Mouse (Mus musculus) c-Kit-positive CD71-negative TER-119-negative erythroid progenitor cells, embryonic 14.5 days (primary cell): ENCODE measurements around the gene Ehhadh.
"Not testable (repeated sequence)": the region's sequence is repeated elsewhere in the genome, so short reads cannot be mapped to it uniquely, and the experiment has no call there.

Source experiments
- DNase-seq: peaks from one replicate; pipeline ENCODE4 v3.0.0-alpha.2; 2013; ENCODE audit warnings: low read depth

Ehhadh gene

DNA sequence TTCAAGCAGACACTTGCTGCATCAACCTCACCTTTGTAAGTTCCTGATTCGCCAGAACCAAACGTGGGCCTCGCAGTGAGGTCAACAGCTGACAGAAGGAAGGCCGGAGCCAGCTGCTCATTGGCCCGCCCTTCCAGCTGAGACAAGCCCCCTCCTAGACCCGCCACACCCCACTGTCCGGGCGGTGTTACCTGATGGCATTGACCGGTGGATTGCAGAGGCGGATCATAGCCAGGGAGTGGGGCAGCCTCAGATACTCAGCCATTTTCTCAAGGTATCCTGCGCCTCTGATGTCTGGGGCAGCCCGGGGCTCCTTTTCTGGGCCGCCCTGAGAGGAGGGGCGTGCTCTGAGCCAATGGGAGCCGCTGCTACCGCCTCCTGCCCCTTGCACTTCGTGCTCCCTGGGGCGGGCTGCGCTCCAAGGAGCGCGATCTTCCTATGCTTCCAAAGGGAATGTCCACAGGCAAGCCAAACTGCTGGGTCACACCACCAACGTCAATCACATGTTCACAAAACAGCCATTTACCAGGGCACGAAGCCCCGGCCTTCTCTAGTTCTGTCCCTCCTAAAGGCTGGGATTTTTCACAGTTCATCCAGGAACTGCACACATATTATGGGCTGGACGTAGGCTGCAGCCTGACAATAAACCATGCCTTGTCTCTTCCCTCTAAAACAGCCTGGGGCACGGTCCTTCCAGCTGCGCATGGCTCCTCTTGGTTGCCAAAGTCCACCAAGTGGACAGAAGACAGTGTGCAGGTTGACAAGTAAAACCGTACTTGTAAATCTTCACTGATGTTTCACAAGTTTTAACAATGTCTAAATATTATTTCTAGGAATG is at the start of gene Ehhadh:
Gene Ehhadh (minus strand): TSS at position 292 of the 838 bp plus-strand sequence.
- DNase-seq: no peak

DNA sequence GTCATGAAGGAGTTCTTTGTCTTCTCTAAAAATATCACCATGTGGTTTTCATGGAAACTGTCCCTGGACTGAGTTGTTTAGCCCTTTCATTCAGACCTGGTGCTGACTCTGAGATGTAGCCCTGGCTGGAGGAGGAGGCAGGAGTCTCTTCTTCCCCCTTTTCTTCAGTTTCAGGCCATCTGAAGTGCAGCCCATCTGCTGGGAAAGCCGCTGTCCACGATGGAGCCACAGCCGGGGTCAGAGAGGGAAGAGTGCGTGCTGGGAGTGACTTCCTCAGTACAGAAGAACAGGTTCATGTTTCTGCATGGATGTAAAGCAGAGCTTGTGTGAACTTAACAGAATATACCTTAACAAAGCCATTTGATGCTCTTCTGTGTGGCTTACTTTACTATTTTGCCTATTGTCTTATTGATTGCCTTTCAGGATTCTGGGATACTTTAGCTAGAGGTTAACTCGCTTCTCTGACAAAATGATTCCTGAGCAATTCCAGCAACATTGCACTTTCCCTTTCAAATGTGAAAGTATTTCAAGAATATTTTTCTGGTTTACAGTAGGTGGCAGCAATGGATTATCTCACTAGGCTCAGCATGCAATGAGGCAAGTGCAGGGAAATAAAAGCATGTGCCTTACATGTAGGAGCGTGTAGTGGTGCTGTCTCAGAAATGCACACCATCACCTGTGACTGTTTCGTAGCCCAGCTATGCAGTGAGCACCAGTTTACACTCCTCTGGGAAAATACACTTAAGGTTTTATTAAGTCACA is 48.9 kb upstream of the Ehhadh start:
- DNase-seq: no peak

DNA sequence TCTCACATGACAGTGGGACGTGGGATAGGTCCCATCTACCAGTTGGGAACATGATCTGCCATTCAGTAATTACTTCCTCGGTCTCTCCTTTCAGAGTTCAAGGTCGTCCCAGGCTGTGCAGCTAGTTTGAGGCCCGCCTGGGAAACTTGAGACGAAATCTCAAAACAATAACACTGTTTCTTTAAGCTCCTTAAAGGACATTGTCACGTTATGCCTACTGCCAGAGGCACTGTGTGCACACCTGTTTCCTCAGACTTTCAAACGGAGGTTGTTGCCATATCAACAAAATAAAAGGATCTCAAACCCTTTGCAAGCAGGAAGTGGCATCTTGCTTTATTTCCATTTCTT is 48.0 kb upstream of the Ehhadh start:
- DNase-seq: no peak

DNA sequence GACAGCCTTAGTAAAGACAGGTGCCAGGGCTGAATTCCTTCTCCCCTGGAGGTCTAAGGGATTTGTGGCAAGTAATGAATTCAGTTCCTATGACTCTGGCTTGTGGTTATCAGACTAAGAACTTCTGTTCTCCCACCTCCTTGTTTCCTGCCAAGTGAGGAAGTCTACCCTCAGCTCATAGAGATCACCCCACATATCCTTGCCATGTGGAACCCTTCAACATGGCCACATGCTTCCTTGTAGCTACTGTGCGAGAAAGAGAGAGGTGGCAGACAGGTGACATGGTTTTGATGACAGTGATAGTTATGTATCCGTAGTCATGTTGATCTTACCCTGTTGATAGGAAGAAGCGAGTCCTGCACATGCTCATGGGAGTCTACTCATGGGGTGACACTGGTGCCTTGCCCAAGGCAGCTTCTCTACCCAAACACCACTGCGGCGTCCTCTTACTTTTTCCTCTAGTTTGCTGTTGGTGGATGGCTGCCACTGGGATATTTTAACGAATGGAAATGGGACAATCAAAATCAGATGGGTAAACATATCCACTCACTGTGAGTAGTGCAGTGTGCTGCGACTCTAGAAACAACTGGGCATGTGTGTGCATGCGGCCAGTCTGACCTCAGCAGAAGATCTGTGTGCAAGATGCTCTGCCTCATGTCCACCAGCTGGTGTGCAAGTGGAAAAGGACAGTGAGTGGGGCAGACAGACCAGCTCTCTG is 47.4 kb upstream of the Ehhadh start:
- no peak for DNase-seq

DNA sequence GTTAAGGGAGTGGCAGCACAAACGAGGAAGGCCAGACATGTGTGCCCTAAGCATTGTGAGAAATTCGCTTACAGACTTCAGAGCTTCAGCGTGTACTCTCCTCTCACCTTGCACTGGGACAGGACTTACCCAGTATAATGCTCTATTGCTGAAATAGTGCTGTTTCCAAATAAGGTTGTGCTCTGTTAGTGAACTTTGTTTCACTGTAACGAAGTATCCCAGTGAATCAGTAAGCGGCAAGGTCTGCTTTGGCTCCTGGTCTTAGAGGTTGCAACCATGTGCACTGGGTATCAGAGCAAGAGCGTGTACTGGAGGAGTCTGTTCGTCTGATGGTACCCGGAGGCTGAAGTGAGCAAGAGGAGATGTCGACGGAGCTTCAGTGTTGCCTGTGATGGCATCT is 46.4 kb upstream of the Ehhadh start:
- DNase-seq: no peak

DNA sequence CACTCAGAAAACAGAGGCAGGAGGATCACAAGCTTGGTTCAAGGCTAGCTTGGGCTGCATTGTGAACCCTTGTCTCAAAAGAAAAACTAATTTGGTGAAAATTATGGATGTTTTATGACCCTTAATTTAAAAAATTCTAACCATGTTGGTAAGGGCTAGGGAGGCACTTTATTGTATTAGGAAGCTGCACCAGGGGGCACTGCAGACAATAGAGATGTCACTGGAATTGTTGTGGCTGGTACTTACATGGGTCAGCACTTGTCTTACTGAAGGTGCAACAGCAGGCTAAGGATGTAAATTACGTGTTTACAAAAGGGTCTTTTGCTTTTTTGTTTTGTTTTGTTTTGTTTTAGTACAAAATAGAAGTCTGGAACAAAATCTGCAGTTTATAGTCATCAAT is 45.9 kb upstream of the Ehhadh start:
- DNase-seq: no peak

DNA sequence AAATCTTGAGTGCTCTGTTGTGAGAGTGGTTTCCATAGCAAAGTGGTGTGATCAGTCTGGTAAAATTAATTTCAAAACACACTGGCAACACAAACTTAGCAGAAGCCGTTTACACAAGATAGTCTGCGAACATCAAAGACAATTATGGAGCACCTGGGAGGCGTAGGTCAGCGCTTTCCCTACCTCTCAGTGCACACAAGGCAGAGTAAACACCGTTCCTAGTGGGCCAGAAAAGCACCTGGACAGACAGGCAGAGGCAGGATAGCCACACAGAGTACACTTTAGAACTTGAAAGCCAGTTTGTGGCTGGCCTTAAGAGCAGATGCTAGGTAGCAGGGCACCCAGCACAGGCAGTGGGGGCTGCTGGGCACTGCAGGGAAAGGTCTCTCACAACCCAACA is 44.2 kb upstream of the Ehhadh start:
- DNase-seq: no peak

DNA sequence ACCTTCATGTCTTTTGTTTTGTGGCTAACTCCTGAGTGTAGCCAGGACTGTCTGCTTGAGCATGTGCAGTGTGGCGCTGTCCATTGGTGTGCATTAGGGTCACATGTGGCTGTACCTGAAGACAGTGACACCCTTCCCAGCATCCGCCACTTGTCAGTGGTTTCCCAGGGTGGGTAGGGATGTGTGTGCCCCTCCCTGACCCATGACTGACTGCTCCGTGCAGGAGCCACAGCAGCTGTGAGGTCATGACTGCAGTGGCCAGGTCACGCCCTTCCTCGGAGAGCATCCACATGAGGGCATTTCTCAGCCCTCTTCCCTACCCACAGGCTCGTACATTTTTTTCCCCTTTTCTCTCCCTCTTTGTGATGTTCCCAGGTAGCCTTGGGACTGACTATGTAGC is 43.2 kb upstream of the Ehhadh start:
- DNase-seq: no peak

DNA sequence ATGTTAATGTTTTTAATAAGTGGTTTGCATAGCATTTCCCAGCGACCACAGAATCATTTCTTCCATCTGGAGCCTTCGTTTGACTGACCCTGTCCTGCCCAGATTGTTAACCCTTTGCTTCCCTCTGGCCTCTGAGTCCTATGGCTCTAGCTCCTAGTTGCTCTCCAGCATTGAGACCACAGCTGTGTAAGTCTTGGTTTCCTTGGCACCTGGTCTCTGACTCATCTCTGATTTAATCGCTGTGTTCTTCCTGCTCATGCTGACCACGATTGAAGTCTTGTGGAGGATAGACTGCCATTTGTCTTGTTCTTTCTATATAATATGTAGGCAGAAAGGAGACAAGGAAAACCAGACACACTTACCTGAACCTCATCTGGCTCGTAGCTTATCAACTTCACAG is 42.1 kb upstream of the Ehhadh start:
- DNase-seq: no peak

DNA sequence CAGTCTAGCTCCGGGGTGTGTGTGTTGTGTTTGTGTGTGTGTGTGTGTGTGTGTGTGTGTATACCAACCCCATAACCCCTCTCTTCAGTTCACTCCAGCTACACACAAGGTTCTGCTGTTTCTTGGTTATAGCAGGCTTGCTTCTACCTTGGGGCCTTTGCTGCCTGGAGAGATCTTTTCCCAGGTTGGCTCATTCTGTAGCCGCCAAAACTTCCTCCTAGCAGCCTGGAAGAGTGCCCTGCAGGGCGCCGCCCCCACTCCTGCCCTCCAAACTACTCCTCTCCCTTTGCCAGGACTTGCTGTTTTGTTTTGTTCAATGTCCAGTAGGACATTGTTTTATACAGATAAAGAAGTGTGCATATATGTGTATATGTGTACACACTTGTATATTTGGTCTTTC is 40.0 kb upstream of the Ehhadh start:
- DNase-seq: no peak

DNA sequence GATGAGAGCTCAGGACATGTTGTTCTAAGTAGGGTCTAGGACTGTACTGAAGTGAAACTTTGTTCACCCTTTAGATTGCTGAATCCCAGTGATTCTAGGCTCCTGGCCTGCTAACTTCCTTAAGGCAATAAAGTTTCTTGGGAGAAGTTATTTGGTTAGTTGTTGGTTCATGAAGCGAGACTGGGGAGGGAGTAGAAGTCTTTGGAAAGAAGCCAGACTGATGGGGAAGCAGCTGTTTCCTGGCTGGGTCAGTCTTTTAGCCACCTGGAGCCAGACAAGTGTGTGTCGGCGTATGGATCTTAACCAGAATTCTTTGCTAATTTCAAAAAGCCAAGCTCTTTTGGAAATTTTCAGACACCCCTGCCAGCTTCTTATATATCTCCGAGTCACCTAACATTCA is 39.5 kb upstream of the Ehhadh start:
- no peak for DNase-seq

DNA sequence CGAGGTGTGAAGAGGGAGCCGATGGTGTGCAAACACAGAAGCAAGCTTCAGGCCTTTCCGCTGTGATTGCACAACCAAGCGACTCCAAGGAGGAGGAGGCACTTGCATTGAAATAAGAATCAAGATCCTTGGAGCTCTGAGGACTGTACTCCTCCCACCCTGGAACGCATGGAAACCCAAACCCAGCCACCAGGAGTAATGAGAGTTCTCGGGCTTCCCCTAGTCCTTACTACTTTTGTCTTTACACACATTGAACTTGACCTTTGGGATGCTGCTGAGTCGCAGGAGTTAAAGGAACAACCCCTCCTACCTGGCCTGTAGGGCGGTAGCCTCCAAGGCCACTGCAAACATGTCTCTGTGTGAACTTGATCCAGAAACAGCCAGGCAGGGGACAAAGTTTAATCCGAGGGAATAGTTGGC is 38.0 kb upstream of the Ehhadh start:
- no peak for DNase-seq

DNA sequence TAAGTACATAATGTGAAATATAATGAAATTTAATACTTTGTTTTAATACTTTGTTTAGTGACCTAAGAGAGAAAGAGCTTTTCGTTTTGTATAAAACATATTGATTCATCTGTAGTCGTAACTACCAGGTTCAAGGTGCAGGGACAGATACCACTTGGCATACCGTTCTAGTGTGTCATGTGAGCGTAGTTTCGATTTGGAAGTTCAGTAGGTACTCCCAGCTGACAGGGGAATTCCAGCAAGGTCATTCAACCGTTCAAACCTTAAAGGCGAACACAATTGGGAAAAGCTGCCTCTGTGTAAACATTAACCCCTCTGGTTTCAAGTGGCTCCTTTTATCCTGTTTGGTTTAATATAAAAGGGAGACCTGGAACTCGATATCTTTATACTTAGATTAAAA is 31.0 kb upstream of the Ehhadh start:
- DNase-seq: no peak

DNA sequence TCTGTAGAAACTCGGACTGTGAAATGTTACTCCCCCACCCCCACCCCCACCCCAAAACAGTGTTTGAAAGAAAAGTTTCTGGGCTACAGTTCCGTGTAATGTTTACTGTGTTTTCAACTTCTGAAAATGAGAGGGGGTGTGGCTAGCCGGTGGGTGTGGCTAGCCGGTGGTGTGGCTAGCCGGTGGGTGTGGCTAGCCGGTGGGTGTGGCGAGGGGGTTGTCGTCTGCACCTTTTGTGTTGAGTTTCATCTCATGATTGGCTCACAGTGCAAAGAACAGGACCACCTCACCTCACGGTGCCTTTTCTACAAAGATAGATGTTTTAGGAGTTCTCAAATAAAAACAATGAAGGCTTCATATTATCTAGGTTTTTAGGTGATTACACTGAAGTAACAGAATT is 30.5 kb upstream of the Ehhadh start:
- DNase-seq: peak; percentile 23

DNA sequence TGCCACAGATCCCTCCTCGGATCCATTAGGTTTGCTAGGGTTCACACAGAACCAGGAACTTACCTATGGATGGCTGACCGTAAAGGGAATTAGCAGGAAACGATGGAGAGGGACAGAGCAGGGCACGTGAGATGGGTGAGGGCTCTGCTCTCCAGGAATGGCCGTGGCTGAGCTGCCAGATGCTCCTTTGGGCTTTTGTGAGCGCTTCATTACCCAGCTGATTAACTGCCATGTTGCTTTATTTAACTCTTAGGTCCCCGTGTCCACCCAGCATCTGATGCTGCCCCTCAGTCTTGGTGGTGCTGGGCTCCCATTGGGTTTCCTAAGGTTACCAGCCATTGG is 28.0 kb upstream of the Ehhadh start:
- DNase-seq: no peak

DNA sequence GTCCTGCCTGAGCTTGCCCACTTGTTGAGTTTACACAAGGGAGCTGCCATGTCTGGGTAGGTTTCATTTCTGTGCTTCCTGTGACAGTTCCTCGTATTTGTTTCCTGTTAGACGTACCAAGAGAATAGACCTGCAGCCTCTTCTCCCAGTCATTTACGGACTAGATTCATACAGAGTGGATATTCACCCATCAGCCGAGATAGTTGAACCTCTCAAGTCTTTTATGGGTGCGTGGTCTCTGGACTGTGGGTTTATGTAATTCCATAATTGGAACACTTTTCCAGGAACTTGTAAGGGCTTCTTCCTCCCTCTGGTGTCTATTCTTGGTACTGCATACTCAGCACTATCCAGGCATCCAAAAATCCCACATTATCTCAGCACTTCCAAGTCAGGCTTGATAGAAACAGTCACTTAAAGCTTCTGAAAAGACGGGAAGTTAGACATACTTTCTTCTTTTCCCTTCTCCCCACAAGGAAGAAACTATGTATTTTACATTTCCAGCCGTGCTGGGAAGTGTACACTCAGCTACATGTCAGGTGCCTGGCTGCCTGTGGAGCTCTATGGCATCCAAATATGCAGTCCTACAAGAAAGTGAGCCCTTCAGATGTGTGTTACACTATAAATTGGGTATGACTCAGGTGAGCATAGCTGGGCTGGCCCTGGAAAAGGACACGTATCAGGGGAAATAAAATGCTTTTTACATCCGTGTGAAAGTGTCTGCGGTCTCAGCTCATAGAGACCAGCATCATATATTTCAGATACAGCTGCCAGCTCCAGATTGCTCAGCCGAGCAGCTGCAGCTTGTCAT is 27.5 kb upstream of the Ehhadh start:
- no peak for DNase-seq

DNA sequence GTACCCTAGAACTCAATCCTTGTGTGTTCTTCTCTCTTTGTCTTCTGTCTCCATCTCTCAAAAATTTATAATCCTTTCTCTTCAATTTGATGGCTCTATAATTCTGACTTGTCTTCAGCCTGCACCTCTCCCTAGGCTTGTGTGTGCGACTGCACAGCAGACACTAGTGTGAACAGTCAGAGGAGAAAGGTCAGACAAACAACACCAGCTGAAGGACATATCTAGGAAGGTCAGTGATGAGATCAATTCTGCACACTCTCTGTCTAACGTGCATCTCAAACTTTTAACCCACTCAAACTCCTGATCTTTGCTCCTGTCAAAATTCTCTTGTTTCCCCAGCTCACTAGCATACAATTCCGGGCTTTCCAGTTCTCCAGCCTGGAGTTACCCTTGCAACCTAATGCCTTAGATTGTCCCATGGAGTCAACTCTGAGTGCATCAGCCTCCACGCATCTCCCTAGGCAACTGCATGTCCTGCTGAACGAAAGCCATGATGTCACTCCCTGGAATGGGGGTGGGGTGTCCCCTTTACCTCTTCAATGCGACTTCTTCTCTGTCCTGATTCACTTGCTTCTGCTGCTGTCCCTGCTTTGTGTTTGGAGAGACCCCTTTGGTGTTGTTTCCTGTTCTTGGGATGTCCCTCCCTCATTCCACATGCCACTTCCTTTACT is 25.7 kb upstream of the Ehhadh start:
- DNase-seq: no peak

DNA sequence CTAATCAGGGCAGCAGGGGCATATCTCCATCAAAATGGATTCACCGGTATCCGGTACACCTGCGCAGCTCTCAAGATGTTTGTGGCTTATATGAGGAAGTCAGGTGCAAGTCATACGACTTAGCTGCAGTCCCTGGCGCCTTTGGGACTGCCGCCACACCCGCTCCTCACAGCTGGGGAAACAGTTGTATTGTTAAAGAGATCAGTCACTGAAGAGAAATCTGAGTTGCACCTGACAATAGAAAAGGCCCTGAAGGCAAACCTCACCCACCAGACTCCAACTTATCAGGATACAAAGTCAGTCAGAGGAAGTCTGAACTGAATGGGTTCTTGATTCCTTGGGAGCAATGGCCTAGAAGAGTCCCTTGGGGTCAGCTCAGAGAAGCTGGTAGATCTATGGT is 20.2 kb upstream of the Ehhadh start:
- DNase-seq: not testable (repeated sequence)

DNA sequence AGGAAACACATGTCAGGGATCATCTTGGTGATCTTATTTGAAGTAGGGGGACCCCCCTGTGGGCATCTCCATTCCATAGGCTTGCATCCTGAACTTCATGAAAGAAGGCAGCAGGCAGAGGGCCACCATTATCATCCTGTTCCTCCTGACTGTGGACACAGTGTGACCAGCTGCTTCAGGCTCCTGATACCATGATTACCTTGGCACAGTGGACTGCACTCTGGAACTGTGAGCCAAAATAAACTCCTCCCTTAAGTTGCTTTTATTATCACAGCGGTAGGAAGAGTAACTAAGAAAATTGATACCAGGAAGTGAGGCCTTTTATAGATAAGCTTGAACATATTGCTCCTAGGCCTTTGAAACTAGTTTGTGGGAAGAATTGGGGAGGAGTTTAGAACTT is 19.3 kb upstream of the Ehhadh start:
- no peak for DNase-seq

DNA sequence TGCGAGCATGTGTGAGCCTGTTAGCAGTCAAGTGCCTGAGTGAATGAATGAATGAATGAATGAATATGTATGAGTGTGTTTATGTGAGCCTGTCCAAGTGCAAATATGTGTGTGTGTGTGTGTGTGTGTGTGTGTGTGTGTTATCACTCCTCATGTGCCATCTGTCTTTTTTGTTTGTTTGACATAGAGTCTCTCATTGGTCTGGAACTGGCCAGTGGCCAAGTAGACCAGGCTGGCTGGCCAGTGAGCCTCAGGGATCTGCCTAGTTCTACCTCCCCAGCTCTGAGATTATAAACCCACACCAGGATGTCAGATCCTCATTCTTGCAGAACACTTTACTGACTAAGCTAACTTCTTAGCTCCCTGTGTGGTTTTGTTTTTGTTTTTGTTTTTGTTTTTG is 16.7 kb upstream of the Ehhadh start:
- no peak for DNase-seq

DNA sequence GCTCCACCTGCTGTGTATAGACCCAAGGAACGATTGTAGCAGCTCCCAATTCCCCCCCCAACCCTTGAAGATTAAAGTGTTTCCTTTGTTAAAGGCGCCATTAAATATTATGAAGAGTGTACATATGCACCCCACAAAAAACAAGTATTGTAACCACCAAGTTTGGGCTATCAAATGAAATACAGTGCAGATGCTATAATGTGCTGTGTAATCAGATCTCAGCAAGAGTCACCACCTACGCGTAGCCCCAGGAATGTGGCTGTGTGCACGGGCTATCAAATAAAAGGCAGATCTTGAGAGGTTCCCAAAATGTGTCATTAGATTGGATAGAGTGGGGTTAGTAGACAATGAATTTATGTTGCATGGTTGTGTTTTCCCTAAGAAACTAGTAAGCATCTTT is 7.5 kb upstream of the Ehhadh start:
- DNase-seq: no peak

DNA sequence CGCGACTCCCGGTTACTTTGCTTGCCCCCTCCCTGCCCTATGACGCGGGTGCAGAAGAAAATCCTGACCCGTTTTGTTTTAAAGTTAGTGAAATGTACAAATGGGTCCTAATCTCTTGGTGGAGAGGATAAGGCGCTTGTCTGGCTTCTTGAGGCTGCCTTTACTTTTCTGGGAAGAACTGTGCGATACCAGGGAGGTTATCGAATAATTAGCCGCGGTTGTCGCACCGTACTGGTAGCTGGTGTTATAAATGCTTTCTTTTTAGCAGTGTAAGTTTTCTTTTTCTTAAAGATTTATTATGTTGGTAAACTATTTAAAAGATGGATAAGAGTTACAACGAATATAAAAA is 7.1 kb upstream of the Ehhadh start:
- DNase-seq: no peak
